Mouse (Mus musculus): ENCODE results near the gene Esrrg. TPM values are rescaled to one million over a fixed set of nuclear protein-coding genes. Genes with fewer than 3 reads are reported as not detected.

Esrrg gene
- polyA plus RNA-seq, 1 experiment from 2014 or later, result 51.4 TPM

- H3K4me2 ChIP-seq (ENCODE audit: low read depth, low read length), result no peak overlapping the region
- H3K27ac ChIP-seq (ENCODE audit: low read depth, low read length), result no peak overlapping the region
- H3K4me1 ChIP-seq (ENCODE audit: control insufficient read depth, insufficient read depth, low read length), result 0 out of 2 replicates have a peak, but pooled peaks cover 10% of the 10 kb centered on the region
- no peaks in the 10 kb centered on the region for H3K36me3 ChIP-seq (ENCODE audit: control insufficient read depth, insufficient read depth, low read length)
- H3K9ac ChIP-seq (replicated peaks; ENCODE audit: low read depth, low read length), result no peak overlapping the region
- no peaks in the 10 kb centered on the region for H3K27me3 ChIP-seq (ENCODE audit: control insufficient read depth, insufficient read depth, low read length)
- no peak for ATAC-seq (ENCODE audit: low read depth)
- 43% methylated on average over 12 of the region's 12 CpGs for WGBS
- no peaks in the 10 kb centered on the region for H3K9me3 ChIP-seq (ENCODE audit: control insufficient read depth, low read length)
- H3K4me3 ChIP-seq (ENCODE audit: low read depth, low read length), result no peak overlapping the region
These were observed 53.6 kb downstream of the Esrrg start for GRCm38 (mm10) chr1:187662083-187662609.

DNA sequence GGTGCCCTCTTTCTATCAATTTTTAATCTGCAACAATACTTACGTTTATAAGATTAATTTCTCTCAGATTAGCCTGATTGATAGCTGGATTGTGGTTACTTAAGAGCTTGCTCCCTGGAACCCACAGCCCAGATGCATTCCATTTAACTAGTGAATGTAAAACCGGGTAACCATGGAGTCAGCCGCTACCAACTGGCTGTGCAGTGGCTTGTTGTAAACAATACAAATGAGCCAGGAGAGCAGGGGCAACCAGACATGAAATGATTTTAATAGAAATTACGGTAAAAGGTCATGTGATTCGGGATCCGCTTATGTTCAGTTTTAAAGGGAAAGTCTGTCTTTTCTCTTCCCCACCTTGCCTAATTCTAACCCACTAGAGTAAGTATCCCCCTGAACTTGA is 54.8 kb downstream of the Esrrg start:
- Histone ChIP-seq H3K4me3 (ENCODE audit: low read depth, low read length) (no peak overlapping the region), H3K9me3 (ENCODE audit: control insufficient read depth, low read length) (no peaks in the 10 kb centered on the region), H3K36me3 (ENCODE audit: control insufficient read depth, insufficient read depth, low read length) (no peaks in the 10 kb centered on the region), H3K9ac (replicated peaks; ENCODE audit: low read depth, low read length) (no peak overlapping the region), H3K27ac (ENCODE audit: low read depth, low read length) (no peak overlapping the region), H3K4me1 (ENCODE audit: control insufficient read depth, insufficient read depth, low read length) (0 out of 2 replicates have a peak, but pooled peaks cover 10% of the 10 kb centered on the region), H3K27me3 (ENCODE audit: control insufficient read depth, insufficient read depth, low read length) (no peaks in the 10 kb centered on the region), H3K4me2 (ENCODE audit: low read depth, low read length) (no peak overlapping the region)
- 33% methylated on average over 6 of the region's 6 CpGs for WGBS
- no peak for ATAC-seq (ENCODE audit: low read depth)

GRCm38 (mm10) chr1:187664261-187664660 is 55.7 kb downstream of the Esrrg start:
- Histone ChIP-seq H3K27ac (ENCODE audit: low read depth, low read length) (no peak overlapping the region), H3K4me2 (ENCODE audit: low read depth, low read length) (no peak overlapping the region), H3K9ac (replicated peaks; ENCODE audit: low read depth, low read length) (no peak overlapping the region), H3K36me3 (ENCODE audit: control insufficient read depth, insufficient read depth, low read length) (no peaks in the 10 kb centered on the region), H3K4me3 (ENCODE audit: low read depth, low read length) (no peak overlapping the region), H3K9me3 (ENCODE audit: control insufficient read depth, low read length) (no peaks in the 10 kb centered on the region), H3K4me1 (ENCODE audit: control insufficient read depth, insufficient read depth, low read length) (0 out of 2 replicates have a peak, but pooled peaks cover 10% of the 10 kb centered on the region), H3K27me3 (ENCODE audit: control insufficient read depth, insufficient read depth, low read length) (no peaks in the 10 kb centered on the region)
- WGBS, result 90% methylated on average over 7 of the region's 7 CpGs
- ATAC-seq (ENCODE audit: low read depth), result no peak

DNA sequence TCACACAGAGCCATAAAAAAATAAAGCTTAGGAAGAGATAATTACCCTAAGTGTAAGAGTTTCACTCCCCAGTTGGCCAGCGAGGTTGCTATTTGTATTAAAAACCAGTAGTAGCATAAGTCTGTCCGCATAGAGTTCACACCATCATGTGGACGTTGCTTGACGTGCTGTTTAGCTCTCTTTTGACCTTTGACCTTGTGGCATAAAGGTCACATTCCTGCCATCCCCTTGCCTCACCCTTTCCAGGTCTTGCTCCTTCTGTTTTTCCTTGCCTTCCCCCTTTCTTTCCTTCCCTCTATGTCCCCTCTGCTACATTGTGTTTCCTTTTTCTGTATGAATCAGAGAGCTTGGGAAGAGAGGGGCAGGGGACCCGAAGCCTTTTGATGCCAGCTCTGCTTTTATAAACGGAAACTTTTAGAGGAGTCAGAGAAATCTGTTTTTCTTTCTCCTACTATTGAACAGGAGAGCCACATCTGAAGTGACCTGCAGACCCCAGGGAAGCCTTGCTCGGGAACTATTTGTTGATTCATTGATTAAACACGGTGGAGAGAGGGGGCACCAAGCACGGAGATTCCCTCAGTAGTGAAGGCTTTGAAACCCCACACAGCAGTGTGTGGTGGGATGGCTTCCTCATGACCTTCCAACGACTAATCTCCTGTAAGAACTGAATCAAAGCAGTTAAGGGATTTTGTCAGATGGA is 57.5 kb downstream of the Esrrg start:
- Histone ChIP-seq H3K9me3 (ENCODE audit: control insufficient read depth, low read length) (no peaks in the 10 kb centered on the region), H3K9ac (replicated peaks; ENCODE audit: low read depth, low read length) (no peak overlapping the region), H3K4me2 (ENCODE audit: low read depth, low read length) (no peak overlapping the region), H3K27ac (ENCODE audit: low read depth, low read length) (no peak overlapping the region), H3K4me1 (ENCODE audit: control insufficient read depth, insufficient read depth, low read length) (0 out of 2 replicates have a peak, but pooled peaks cover 10% of the 10 kb centered on the region), H3K36me3 (ENCODE audit: control insufficient read depth, insufficient read depth, low read length) (no peaks in the 10 kb centered on the region), H3K27me3 (ENCODE audit: control insufficient read depth, insufficient read depth, low read length) (no peaks in the 10 kb centered on the region), H3K4me3 (ENCODE audit: low read depth, low read length) (no peak overlapping the region)
- ATAC-seq (ENCODE audit: low read depth), result no peak
- WGBS, result 55% methylated on average over 10 of the region's 10 CpGs

- no peak overlapping the region for H3K27ac ChIP-seq (ENCODE audit: low read depth, low read length)
- H3K9ac ChIP-seq (replicated peaks; ENCODE audit: low read depth, low read length), result no peak overlapping the region
- ATAC-seq (ENCODE audit: low read depth), result no peak
- H3K4me1 ChIP-seq (ENCODE audit: control insufficient read depth, insufficient read depth, low read length), result no peaks in the 10 kb centered on the region
- no peaks in the 10 kb centered on the region for H3K27me3 ChIP-seq (ENCODE audit: control insufficient read depth, insufficient read depth, low read length)
- no peak overlapping the region for H3K4me2 ChIP-seq (ENCODE audit: low read depth, low read length)
- H3K4me3 ChIP-seq (ENCODE audit: low read depth, low read length), result no peak overlapping the region
- 95% methylated on average over 6 of the region's 6 CpGs for WGBS
- H3K9me3 ChIP-seq (ENCODE audit: control insufficient read depth, low read length), result no peaks in the 10 kb centered on the region
- no peaks in the 10 kb centered on the region for H3K36me3 ChIP-seq (ENCODE audit: control insufficient read depth, insufficient read depth, low read length)
These were observed 61.2 kb downstream of the Esrrg start for GRCm38 (mm10) chr1:187669746-187670145.

GRCm38 (mm10) chr1:187672446-187672845 is 63.9 kb downstream of the Esrrg start:
- H3K27me3 ChIP-seq (ENCODE audit: control insufficient read depth, insufficient read depth, low read length), result no peaks in the 10 kb centered on the region
- 37% methylated on average over 5 of the region's 5 CpGs for WGBS
- no peak for ATAC-seq (ENCODE audit: low read depth)

GRCm38 (mm10) chr1:187674771-187675186 is 66.2 kb downstream of the Esrrg start:
- WGBS, result 70% methylated on average over 10 of the region's 10 CpGs

More at GRCm38 (mm10) chr1:187672446-187672845, 63.9 kb downstream of the Esrrg start:
- Histone ChIP-seq H3K4me2 (ENCODE audit: low read depth, low read length) (no peak overlapping the region), H3K27ac (ENCODE audit: low read depth, low read length) (no peak overlapping the region), H3K4me3 (ENCODE audit: low read depth, low read length) (no peak overlapping the region), H3K36me3 (ENCODE audit: control insufficient read depth, insufficient read depth, low read length) (no peaks in the 10 kb centered on the region), H3K4me1 (ENCODE audit: control insufficient read depth, insufficient read depth, low read length) (no peaks in the 10 kb centered on the region), H3K9me3 (ENCODE audit: control insufficient read depth, low read length) (no peaks in the 10 kb centered on the region), H3K9ac (replicated peaks; ENCODE audit: low read depth, low read length) (no peak overlapping the region)

DNA sequence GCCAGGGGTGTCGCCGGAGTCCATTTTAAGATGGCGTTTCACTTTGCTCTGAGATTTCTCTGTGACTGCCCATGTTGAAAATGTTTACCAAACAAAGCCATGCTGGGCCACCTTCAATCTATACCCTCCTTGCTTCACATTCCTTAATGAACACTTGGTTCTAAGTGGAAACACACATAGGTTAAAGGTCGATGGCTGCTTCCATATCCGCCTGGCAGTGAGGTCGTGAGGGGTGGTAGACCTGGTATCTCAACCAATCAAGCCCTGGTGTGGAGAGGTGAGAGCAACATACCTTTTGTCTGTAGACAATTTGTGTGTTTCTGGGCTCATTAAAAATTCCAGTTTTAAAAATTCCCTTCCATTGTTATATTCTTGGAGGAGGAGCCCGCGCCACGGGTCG is 68.0 kb downstream of the Esrrg start:
- no peaks in the 10 kb centered on the region for H3K36me3 ChIP-seq (ENCODE audit: control insufficient read depth, insufficient read depth, low read length)
- H3K9me3 ChIP-seq (ENCODE audit: control insufficient read depth, low read length), result no peaks in the 10 kb centered on the region
- no peak overlapping the region for H3K9ac ChIP-seq (replicated peaks; ENCODE audit: low read depth, low read length)
- WGBS, result 87% methylated on average over 10 of the region's 10 CpGs
- no peak overlapping the region for H3K27ac ChIP-seq (ENCODE audit: low read depth, low read length)
- H3K4me1 ChIP-seq (ENCODE audit: control insufficient read depth, insufficient read depth, low read length), result no peaks in the 10 kb centered on the region
- no peaks in the 10 kb centered on the region for H3K27me3 ChIP-seq (ENCODE audit: control insufficient read depth, insufficient read depth, low read length)
- ATAC-seq (ENCODE audit: low read depth), result no peak
- no peak overlapping the region for H3K4me3 ChIP-seq (ENCODE audit: low read depth, low read length)
- no peak overlapping the region for H3K4me2 ChIP-seq (ENCODE audit: low read depth, low read length)

More at GRCm38 (mm10) chr1:187674771-187675186, 66.2 kb downstream of the Esrrg start:
- Histone ChIP-seq H3K4me3 (ENCODE audit: low read depth, low read length) (no peak overlapping the region), H3K27me3 (ENCODE audit: control insufficient read depth, insufficient read depth, low read length) (no peaks in the 10 kb centered on the region), H3K36me3 (ENCODE audit: control insufficient read depth, insufficient read depth, low read length) (no peaks in the 10 kb centered on the region), H3K4me1 (ENCODE audit: control insufficient read depth, insufficient read depth, low read length) (no peaks in the 10 kb centered on the region), H3K27ac (ENCODE audit: low read depth, low read length) (no peak overlapping the region), H3K9me3 (ENCODE audit: control insufficient read depth, low read length) (no peaks in the 10 kb centered on the region), H3K9ac (replicated peaks; ENCODE audit: low read depth, low read length) (no peak overlapping the region), H3K4me2 (ENCODE audit: low read depth, low read length) (no peak overlapping the region)
- no peak for ATAC-seq (ENCODE audit: low read depth)

DNA sequence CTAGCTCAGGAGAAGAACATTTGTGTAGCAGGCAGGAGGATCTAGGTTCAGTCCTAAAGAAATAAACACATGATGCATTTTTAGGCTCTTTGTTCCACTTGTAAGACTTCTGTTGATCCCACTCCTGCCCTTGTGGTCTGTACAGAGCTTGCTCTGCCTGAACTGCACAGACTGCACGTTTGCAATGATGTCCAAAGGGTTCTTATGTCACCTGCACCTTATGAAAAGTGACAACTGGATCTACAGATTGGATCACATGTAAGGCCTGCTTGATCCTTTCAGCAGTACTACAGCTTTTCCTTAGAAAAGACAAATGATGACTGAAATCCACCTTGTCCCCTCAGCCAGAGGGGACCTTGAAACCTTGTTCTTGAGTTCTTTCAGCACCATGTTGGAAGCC is 70.7 kb downstream of the Esrrg start:
- no peak for ATAC-seq (ENCODE audit: low read depth)
- Histone ChIP-seq H3K27ac (ENCODE audit: low read depth, low read length) (no peak overlapping the region), H3K27me3 (ENCODE audit: control insufficient read depth, insufficient read depth, low read length) (no peaks in the 10 kb centered on the region), H3K4me3 (ENCODE audit: low read depth, low read length) (no peak overlapping the region), H3K9ac (replicated peaks; ENCODE audit: low read depth, low read length) (no peak overlapping the region), H3K36me3 (ENCODE audit: control insufficient read depth, insufficient read depth, low read length) (no peaks in the 10 kb centered on the region), H3K4me2 (ENCODE audit: low read depth, low read length) (no peak overlapping the region), H3K9me3 (ENCODE audit: control insufficient read depth, low read length) (no peaks in the 10 kb centered on the region), H3K4me1 (ENCODE audit: control insufficient read depth, insufficient read depth, low read length) (no peaks in the 10 kb centered on the region)
- WGBS, result 83% methylated on average over 1 of the region's 1 CpGs
